In the genomic region with DNA sequence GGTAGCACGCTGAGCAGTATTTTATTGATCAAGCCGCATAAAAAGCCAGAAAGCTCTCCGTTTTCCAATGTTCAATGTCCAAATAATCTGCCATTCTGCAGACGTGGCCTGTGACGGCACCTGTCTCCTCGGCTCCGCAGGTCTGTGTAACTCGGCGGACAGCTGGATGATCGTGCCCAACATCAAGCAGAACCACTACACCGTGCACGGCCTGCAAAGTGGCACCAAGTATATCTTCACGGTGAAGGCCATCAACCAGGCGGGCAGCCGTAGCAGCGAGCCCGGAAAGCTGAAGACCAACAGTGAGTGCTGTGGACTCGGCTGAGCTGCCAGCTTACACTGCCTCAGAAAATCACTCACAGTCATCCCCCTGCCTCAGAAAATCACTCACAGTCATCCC, we compare ENCODE assay signal across 8 mouse cellular contexts. TPM values are rescaled to one million over a fixed set of nuclear protein-coding genes. Genes with fewer than 3 reads are reported as not detected.
DNase-seq lines count a peak whose midpoint lies in the region; ATAC-seq lines count a peak whose summit lies in the region.
"Not testable (repeated sequence)": the region's sequence is repeated elsewhere in the genome, so short reads cannot be mapped to it uniquely, and the experiment has no call there.

No protein-coding gene starts in this region.

- 89% methylated on average over 18 of the region's 18 CpGs for WGBS in hindbrain, embryonic 14.5 days
- WGBS in neural tube, embryonic 15.5 days = 84% methylated on average over 18 of the region's 18 CpGs

- not testable (repeated sequence) for H3K9ac ChIP-seq in hindbrain, embryonic 14.5 days; neural tube, embryonic 15.5 days (replicated peaks)

- H3K9me3 ChIP-seq in hindbrain, embryonic 14.5 days (ENCODE audit: control insufficient read depth, low read length) = peaks cover 82% of the 10 kb centered on the region
- peaks cover 35% of the 10 kb centered on the region for H3K9me3 ChIP-seq in neural tube, embryonic 15.5 days (replicated peaks)

- H3K27ac ChIP-seq in hindbrain, embryonic 14.5 days; neural tube, embryonic 15.5 days (replicated peaks): not testable (repeated sequence)

- H3K4me1 ChIP-seq in hindbrain, embryonic 14.5 days (replicated peaks; ENCODE audit: control insufficient read depth, insufficient read depth, low read length); neural tube, embryonic 15.5 days: not testable (repeated sequence)

- DNase-seq in T-cell, adult 2 months (ENCODE audit: low spot score) = peak; percentile 29
- DNase-seq in cerebellum, adult 9-11 months = peak; percentile 83
- peak; percentile 56 to 64 for DNase-seq in frontal cortex, postnatal 10 days (ENCODE audit: low spot score in 2 of 2)
- DNase-seq in hindbrain, embryonic 14.5 days (ENCODE audit: low spot score) = peak; percentile 28
- peak; percentile 37 to 54 for DNase-seq in layer of hippocampus, postnatal 14 days (ENCODE audit: low spot score in 2 of 2)
- peak; percentile 16 for DNase-seq in lung, postnatal 10 days
- peak; percentile 50 to 53 for DNase-seq in thymus, postnatal 10 days (ENCODE audit: low spot score in 2 of 2)

- peaks cover 82% of the 10 kb centered on the region for H3K36me3 ChIP-seq in hindbrain, embryonic 14.5 days (replicated peaks; ENCODE audit: control insufficient read depth, insufficient read depth)
- H3K36me3 ChIP-seq in neural tube, embryonic 15.5 days = peaks cover 64% of the 10 kb centered on the region

- H3K4me2 ChIP-seq in hindbrain, embryonic 14.5 days (replicated peaks); neural tube, embryonic 15.5 days: not testable (repeated sequence)

- H3K4me3 ChIP-seq in hindbrain, embryonic 14.5 days (replicated peaks; ENCODE audit: low read length); neural tube, embryonic 15.5 days (replicated peaks): not testable (repeated sequence)

- not testable (repeated sequence) for ATAC-seq in hindbrain, embryonic 14.5 days (ENCODE audit: low FRiP score)
- peak; percentile 23 for ATAC-seq in neural tube, embryonic 15.5 days (ENCODE audit: low FRiP score)

- not testable (repeated sequence) for H3K27me3 ChIP-seq in hindbrain, embryonic 14.5 days (ENCODE audit: control insufficient read depth, insufficient read depth, low read length); neural tube, embryonic 15.5 days (replicated peaks)

RNA-seq across cellular contexts. Expression of a gene that starts 23.7 kb away (rescaled TPM):
- 109 and 130 TPM in 2 replicates for polyA plus RNA-seq in hindbrain, embryonic 14.5 days (2014; fragmentation: Nextera tagmentation; extraction: Ambion mirVana)
- 100 to 1,000 TPM; 225 to 399 TPM for total RNA-seq in layer of hippocampus, postnatal 14 days (2021)
- 134 and 143 TPM in 2 replicates for polyA plus RNA-seq in neural tube, embryonic 15.5 days (2015; fragmentation: Nextera tagmentation; extraction: Ambion mirVana)

Comparison
In these comparisons a context has a peak if more than half of its experiments do, and no peak if none do; other contexts are left out.
1. DNase-seq: peak in every context shown above with its lines; median percentile 83 in cerebellum, adult 9-11 months; 60 in frontal cortex, postnatal 10 days; 52 in thymus, postnatal 10 days; 46 in layer of hippocampus, postnatal 14 days; 29 in T-cell, adult 2 months; 28 in hindbrain, embryonic 14.5 days; 16 in lung, postnatal 10 days.